Mouse (Mus musculus): ENCODE results near the gene Gm1330. TPM values are rescaled to one million over a fixed set of nuclear protein-coding genes. Genes with fewer than 3 reads are reported as not detected.
"Not testable (repeated sequence)": the region's sequence is repeated elsewhere in the genome, so short reads cannot be mapped to it uniquely, and the experiment has no call there.

Gm1330 gene
- total RNA-seq (2021), result not detected

GRCm38 (mm10) chr2:149003151-149003550 is at the start of gene Gm1330:
TSS of gene Gm1330 (minus strand) at chr2:149003251.
- intact Hi-C loops (cut with DNase I), result no loop called here
- no peak for DNase-seq

DNA sequence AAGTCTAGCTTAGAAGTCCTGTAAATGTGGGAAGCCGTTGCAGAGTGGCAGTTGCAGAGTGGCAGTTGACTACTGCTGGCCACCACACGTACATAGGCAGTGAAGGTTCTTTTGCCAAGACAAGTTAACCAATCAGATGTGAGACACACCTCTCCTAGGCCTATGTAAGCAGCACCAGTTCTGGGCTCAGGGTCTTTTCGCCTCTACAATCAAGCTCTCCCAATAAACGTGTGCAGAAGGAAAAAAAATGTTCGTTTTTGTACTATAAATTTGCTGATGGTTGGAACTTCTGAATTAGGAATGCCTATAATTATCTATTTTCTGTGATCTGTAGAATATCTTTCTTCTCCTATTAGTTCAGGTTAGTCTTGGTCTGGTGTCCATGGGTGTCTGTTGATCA is 14.1 kb upstream of the Gm1330 start, which contains the start of gene Gm10750:
Gm10750 (minus strand) TSS at position 101 of the 400 bp plus-strand sequence.
- intact Hi-C loops (cut with DNase I); DNase-seq: not testable (repeated sequence)

DNA sequence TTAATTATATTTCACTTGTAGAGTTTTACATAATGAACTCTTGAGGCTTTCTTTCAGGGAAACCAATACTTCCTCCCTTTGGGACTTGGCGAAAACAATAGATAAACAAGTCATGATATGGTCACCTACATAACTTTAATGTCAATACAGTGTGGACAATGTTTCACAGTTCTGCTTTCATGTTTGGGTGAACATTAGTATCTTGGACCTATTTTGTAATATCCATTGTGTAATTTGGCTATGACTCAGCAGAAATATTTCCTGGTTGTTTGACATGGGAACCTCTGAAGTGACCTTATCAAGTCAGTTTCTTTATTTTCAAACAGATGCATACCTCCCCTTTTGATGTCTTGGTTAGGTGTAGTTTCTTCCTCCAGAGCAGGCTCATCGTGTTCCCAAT is 1.8 kb upstream of the Gm1330 start:
- DNase-seq, result no peak
- intact Hi-C loops (cut with DNase I), result no loop called here

DNA sequence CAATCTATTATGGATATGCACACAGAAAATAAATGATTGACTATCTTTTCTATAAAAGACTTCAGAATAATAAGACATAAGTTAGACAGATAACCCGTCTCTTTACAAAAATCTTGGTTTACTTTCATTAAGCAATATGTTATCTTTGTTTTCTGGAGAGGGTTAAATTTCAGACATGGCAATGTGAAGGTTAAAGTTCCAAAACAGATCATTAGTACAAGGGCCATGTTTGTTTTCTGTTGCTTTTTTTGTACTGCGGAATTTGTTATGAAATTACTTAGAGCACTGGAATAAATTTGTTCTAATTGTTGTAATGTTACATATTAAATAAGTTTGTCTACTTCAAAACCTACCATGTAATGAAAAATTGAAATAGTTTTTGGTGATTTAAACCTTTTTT is 7.9 kb downstream of the Gm1330 start:
- intact Hi-C loops (cut with DNase I), result no loop called here
- no peak for DNase-seq

Other genes starting within 250 kb of the Gm1330 start
- gene Cst11, start 231.8 kb downstream of the Gm1330 start, total RNA-seq (2021), result not detected
- gene 8030411F24Rik, start 221.2 kb downstream of the Gm1330 start, total RNA-seq (2021), result not detected
- not detected for gene Cst12, start 213.9 kb downstream of the Gm1330 start, total RNA-seq (2021)
- not detected for gene Cst8, start 204.5 kb downstream of the Gm1330 start, total RNA-seq (2021)
- not detected for gene Cst13, start 183.2 kb downstream of the Gm1330 start, total RNA-seq (2021)
- gene Cst9, start 168.1 kb downstream of the Gm1330 start, total RNA-seq (2021), result 1 to 10 TPM in 1 of 2 experiments, under 1 TPM in 1; 0.68 to 1.2 TPM
- gene 9230104L09Rik, start 138.2 kb downstream of the Gm1330 start, total RNA-seq (2021), result under 1 TPM in 1 of 2 experiments, not detected in 1; 0.70 TPM
- gene Cst3, start 127.6 kb downstream of the Gm1330 start, total RNA-seq (2021), result 1,000 to 10,000 TPM; 1,014 to 1,057 TPM
- gene Gm10750, start 14.0 kb upstream of the Gm1330 start, total RNA-seq (2021), result not detected

All from heart, postnatal 36 days (tissue).